Mouse (Mus musculus) lung, adult 2 months (tissue): ENCODE data around the gene Atp8a2. TPM values are rescaled to one million over a fixed set of nuclear protein-coding genes. Genes with fewer than 3 reads are reported as not detected.

Experiments used
- DNase-seq: peaks from one replicate; pipeline ENCODE4 v3.0.0; 2022
- H3K4me1 ChIP-seq: fragments of 200-500 bp; 2 replicates; pipeline ENCODE4 v1.6.1; 2011; ENCODE audit warnings: low read length; ENCODE audit not compliant: control insufficient read depth, insufficient read depth
- H3K4me3 ChIP-seq: fragments of 200-500 bp; replicated peaks from 2 replicates; pipeline ENCODE3; 2011; ENCODE audit warnings: low read depth, mild to moderate bottlenecking, control low read depth, low read length; ENCODE audit errors: extremely low read depth
- CTCF ChIP-seq: fragments of 200-500 bp; IDR thresholded peaks from 2 replicates; pipeline ENCODE4 v1.5.1; 2011; ENCODE audit warnings: mild to moderate bottlenecking, low read length, control low read depth; ENCODE audit not compliant: insufficient read depth
- POLR2A ChIP-seq: fragments of 200-500 bp; IDR thresholded peaks from 2 replicates; pipeline ENCODE4 v1.6.1; 2011; ENCODE audit warnings: low read depth, mild to moderate bottlenecking, control low read depth, low read length, borderline replicate concordance; ENCODE audit errors: extremely low read depth
- WGBS: fragments of 180-500 bp; shearing (Covaris S2); methylation state at CpG from one replicate; pipeline ENCODE4 v1.1.7; 2018; 5-methylcytosine and 5-hydroxymethylcytosine counted together
- polyA plus RNA-seq: library from polyadenylated mRNA; depleted of rRNA; stranded (reverse); fragments of >200 nt; gene quantifications from 2 replicates; pipeline ENCODE4 v1.2.3, GENCODE M21; 2012

The Atp8a2 gene
- polyA plus RNA-seq, 1 experiment: 0.98 TPM

DNA sequence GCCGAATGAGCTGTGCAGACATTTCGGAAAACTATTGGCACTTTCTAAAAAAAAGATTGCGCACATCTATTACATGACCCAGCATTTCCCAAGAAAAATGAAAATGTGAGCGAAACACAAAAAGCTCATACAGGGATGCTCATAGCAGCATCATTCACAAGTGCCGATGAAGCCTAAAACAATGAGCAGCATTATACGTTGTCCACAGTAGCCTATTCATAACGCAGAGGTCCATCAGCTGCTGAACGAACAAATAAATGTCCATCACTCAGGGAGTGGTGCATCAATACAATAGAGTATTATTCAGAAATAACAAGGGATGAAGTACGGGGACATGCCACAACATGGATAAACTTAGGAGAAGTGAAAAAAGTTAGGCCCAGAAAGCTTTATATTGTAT is 416.6 kb downstream of the Atp8a2 start:
- WGBS: 89% methylated on average over 9 of the region's 9 CpGs
- DNase-seq: no peak
- Histone ChIP-seq H3K4me1 (no peaks in the 10 kb centered on the region), H3K4me3 (no peak overlapping the region)
- no peak for TF ChIP-seq CTCF
- no peak for TF ChIP-seq POLR2A

GRCm38 (mm10) chr14:59762227-59762626 is 434.8 kb downstream of the Atp8a2 start:
- Histone ChIP-seq H3K4me1 (no peaks in the 10 kb centered on the region), H3K4me3 (no peak overlapping the region)
- 44% methylated on average over 3 of the region's 3 CpGs for WGBS
- TF ChIP-seq POLR2A (no peak), CTCF (no peak)
- DNase-seq: no peak

DNA sequence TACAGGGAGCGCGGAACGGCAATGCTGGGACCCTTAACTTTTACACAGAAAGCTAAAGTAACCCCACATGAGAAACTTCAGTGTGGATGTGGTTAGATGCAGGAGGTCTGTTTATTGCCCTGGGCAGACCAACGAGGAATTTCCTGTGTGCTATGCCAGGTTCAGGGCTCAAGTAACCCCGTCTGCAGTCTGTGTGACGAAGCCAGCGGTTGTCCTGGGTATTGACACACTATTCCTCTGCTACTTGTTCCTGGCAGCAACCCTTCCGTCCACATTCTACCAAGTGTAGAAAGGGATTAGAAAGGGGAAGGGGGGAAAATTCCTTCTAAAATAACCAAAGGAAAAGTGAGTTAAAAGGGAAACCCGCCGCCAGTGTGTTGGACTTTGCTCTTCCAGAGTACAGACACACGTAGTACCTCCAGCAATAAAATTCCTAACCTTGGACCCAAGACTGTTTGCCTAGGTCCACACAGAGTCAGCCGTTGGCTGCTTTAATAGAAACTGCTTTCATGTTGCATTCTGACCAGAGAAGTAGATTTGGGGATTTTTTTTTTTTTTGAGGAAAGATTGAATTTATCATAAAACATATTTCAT is 437.0 kb downstream of the Atp8a2 start:
- 64% methylated on average over 12 of the region's 12 CpGs for WGBS
- Histone ChIP-seq H3K4me3 (no peak overlapping the region), H3K4me1 (no peaks in the 10 kb centered on the region)
- DNase-seq: no peak
- TF ChIP-seq POLR2A: no peak
- TF ChIP-seq CTCF: no peak

DNA sequence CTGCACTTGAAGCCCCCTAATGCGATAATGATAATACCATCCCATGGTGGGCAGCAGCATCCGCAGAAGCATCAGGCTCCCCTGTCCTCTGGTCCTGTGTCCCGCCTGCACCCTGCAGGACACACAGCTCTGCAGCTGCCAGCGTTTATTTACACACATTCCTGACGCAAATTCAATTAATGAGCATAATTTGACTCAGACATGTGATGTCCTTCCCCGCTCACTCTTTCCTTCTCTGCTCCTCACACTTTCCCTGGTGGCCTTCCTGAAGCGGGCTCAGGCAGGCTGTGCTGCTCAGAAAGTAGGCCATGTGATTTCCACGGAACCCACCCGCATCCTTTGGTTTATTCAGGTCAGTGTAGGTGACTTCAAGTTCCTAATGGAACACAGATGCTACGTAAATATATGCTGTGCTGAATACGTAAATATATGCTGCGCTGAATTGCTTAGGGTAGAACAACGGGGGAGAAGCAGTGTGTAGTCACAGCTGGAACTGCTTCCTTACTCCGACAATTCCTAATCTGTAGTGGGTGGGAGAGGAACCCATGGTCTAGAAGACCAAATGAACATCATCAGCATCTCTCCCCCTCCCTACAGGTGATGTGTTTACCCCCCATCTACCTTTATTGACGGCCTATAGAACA is 437.7 kb downstream of the Atp8a2 start:
- no peaks in the 10 kb centered on the region for H3K4me1 ChIP-seq
- WGBS: 75% methylated on average over 15 of the region's 15 CpGs
- TF ChIP-seq CTCF (no peak), POLR2A (no peak)
- no peak for DNase-seq
- no peak overlapping the region for H3K4me3 ChIP-seq

DNA sequence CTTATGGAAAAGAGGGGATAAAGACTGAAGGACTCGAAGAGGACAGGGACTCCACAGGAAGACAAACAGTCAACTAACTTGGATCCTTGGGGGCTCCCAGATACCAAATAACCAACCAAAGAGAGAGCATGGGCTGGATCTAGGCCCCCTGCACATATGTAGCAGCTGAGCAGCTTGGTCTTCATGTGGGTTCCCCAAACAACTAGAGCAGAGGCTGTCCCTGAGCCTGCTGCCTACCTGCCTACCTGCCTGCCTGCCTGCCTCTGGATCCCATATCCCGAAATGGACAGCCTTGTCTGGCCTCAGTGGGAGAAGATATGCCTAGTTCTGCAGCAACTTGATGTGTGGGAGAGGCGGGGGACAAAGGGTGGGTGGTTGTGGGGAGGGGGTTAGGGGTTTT is 444.6 kb downstream of the Atp8a2 start:
- WGBS: 81% methylated on average over 3 of the region's 3 CpGs
- Histone ChIP-seq H3K4me3 (no peak overlapping the region), H3K4me1 (no peaks in the 10 kb centered on the region)
- no peak for DNase-seq
- TF ChIP-seq POLR2A (no peak), CTCF (no peak)

DNA sequence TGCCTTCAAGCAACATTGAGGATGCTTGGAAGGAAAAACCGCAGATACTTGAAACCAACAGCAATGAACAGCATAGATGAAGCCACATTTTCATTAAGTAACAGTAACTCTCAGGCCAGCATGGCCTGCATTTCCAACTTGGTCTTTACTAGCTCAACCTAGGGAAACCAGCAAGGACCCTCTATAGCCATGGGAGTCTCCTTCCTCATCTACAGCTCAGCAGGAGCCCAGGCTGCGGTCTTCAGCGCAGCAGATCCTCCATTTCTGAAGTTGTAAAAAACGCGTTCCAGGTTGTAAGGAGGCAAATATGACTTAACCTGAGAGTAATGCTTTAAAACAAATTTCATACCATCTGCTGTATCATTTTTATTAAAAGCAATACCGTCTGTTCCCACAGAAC is 447.0 kb downstream of the Atp8a2 start:
- TF ChIP-seq POLR2A (no peak), CTCF (no peak)
- Histone ChIP-seq H3K4me1 (no peaks in the 10 kb centered on the region), H3K4me3 (no peak overlapping the region)
- 84% methylated on average over 6 of the region's 6 CpGs for WGBS
- DNase-seq: no peak

GRCm38 (mm10) chr14:59745676-59746075 is 451.3 kb downstream of the Atp8a2 start:
- TF ChIP-seq CTCF (no peak), POLR2A (no peak)
- no peak overlapping the region for H3K4me3 ChIP-seq
- DNase-seq: no peak
- 47% methylated on average over 4 of the region's 4 CpGs for WGBS
- no peaks in the 10 kb centered on the region for H3K4me1 ChIP-seq

DNA sequence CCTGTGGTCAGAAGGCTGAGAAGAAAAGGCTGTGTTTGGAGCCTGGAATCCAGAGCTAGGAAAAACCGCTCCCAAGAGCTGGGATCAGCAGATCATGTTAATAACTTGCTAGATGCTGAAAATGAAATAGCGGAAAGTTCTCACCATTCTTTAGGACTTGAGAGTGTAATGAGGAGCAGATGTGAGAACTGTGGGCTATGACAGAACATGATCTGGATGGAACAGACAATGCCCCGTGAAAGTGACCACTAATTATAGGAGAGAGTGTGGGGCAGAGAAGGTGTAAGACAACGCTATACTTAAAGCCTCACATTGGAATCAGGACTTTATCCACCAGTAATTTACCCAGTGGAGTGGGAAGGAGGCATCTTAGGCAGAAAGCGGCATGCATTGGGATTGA is 455.2 kb downstream of the Atp8a2 start:
- no peaks in the 10 kb centered on the region for H3K4me1 ChIP-seq

DNA sequence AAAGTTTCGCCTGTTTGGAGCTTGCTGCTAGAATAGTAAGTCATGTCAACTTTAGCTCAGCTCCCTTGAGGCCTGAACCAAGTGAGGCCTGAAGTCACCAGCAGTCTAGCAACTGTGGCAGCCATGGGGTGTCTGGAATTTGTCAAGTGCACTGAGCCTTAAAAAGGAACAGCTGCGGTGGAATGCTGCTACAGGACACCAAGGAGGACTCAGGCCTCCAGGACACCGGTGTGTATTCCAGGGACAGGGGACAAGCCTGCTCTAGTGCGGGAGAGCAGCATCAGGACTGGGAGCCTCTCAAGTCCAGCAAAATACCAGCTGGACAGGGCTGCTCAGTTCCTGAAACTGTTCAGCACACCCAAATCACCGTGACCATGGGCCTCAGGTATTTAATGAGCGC is 457.5 kb downstream of the Atp8a2 start:
- WGBS: 67% methylated on average over 6 of the region's 6 CpGs
- Histone ChIP-seq H3K4me3 (no peak overlapping the region), H3K4me1 (no peaks in the 10 kb centered on the region)
- no peak for TF ChIP-seq POLR2A
- TF ChIP-seq CTCF: no peak
- DNase-seq: no peak

More for the DNA sequence above, 455.2 kb downstream of the Atp8a2 start:
- TF ChIP-seq CTCF (no peak), POLR2A (no peak)
- DNase-seq: no peak
- H3K4me3 ChIP-seq: no peak overlapping the region
- 96% methylated on average over 5 of the region's 5 CpGs for WGBS

GRCm38 (mm10) chr14:59737734-59738294 is 459.2 kb downstream of the Atp8a2 start:
- no peaks in the 10 kb centered on the region for H3K4me1 ChIP-seq
- WGBS: 82% methylated on average over 8 of the region's 8 CpGs
- H3K4me3 ChIP-seq: no peak overlapping the region
- TF ChIP-seq POLR2A (no peak), CTCF (no peak)
- DNase-seq: no peak
